Mouse (Mus musculus): Measurements from ENCODE around the gene Mtfr1l.
A peak's percentile ranks its signal among the peaks of the same experiment; 100 is the strongest.

Gene Mtfr1l

GRCm38 (mm10) chr4:134489986-134490665 is 45.1 kb downstream of the Mtfr1l start:
- no peak for DNase-seq (ENCODE audit: low spot score)

GRCm38 (mm10) chr4:134488211-134488610 is 47.0 kb downstream of the Mtfr1l start:
- no peak for DNase-seq (ENCODE audit: low spot score)

GRCm38 (mm10) chr4:134485151-134485900 is 49.9 kb downstream of the Mtfr1l start:
- DNase-seq (ENCODE audit: low spot score), result no peak

GRCm38 (mm10) chr4:134484231-134484630 is 51.0 kb downstream of the Mtfr1l start:
- DNase-seq (ENCODE audit: low spot score), result no peak

GRCm38 (mm10) chr4:134483696-134484095 is 51.5 kb downstream of the Mtfr1l start:
- no peak for DNase-seq (ENCODE audit: low spot score)

- no peak for DNase-seq (ENCODE audit: low spot score)
These were observed 52.0 kb downstream of the Mtfr1l start for GRCm38 (mm10) chr4:134483078-134483688.

GRCm38 (mm10) chr4:134482442-134482841 is 52.7 kb downstream of the Mtfr1l start:
- no peak for DNase-seq (ENCODE audit: low spot score)

- no peak for DNase-seq (ENCODE audit: low spot score)
These were observed 53.9 kb downstream of the Mtfr1l start for GRCm38 (mm10) chr4:134481270-134481669.

- DNase-seq (ENCODE audit: low spot score), result no peak
These were observed 54.3 kb downstream of the Mtfr1l start for GRCm38 (mm10) chr4:134480864-134481263.

- no peak for DNase-seq (ENCODE audit: low spot score)
These were observed 55.3 kb downstream of the Mtfr1l start for GRCm38 (mm10) chr4:134479839-134480238.

- DNase-seq (ENCODE audit: low spot score), result peak; percentile 68
These were observed 57.2 kb downstream of the Mtfr1l start for GRCm38 (mm10) chr4:134478031-134478430.

- DNase-seq (ENCODE audit: low spot score), result no peak
These were observed 58.3 kb downstream of the Mtfr1l start for GRCm38 (mm10) chr4:134476899-134477298.
